Mouse (Mus musculus): Measurements from ENCODE around the gene Bag1. TPM values are rescaled to one million over a fixed set of nuclear protein-coding genes. Genes with fewer than 3 reads are reported as not detected.

Gene Bag1
- polyA plus RNA-seq, 1 experiment from 2014 or later, result 248 TPM

DNA sequence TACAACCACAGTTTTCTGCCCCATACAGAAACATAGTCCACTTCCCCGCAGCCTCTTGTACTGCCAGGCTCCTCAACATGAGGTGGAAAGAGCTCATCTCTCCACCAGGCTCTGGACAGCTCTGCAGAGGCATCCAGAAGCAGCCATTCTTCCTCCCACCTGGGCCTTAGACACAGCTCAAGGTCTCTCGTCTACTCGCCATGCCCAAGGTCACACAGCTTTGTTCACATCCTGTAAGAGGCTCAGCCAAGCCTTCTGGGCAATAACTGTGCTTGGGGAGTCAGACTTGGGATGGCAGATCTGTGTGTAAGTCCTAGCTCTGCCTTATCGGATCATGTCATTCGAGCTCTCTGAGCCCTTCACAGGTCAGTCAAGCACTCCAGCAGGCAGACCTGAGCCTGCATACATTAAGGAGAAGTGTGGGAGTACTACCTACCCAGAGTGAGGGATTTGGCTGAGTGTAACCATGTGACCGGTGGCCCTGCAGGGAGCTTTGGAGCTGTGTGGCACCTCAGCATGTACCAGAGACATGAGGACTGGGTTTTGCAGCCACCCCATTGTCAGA is 24.9 kb downstream of the Bag1 start:
- ATAC-seq (ENCODE audit: low FRiP score, low TSS enrichment), result peak; percentile 71; the same call in 1 of the 2 replicates
- H3K36me3 ChIP-seq (ENCODE audit: control insufficient read depth, insufficient read depth, low read length), result no peaks in the 10 kb centered on the region
- 51% methylated on average over 6 of the region's 6 CpGs for WGBS
- no peak overlapping the region for H3K4me2 ChIP-seq (replicated peaks; ENCODE audit: low read depth, low read length)
- H3K27ac ChIP-seq (ENCODE audit: low read depth, low read length), result no peak overlapping the region
- H3K4me3 ChIP-seq (ENCODE audit: low read length), result no peak overlapping the region
- no peaks in the 10 kb centered on the region for H3K4me1 ChIP-seq (ENCODE audit: control insufficient read depth, insufficient read depth, low read length)
- no peaks in the 10 kb centered on the region for H3K9me3 ChIP-seq (ENCODE audit: control insufficient read depth, low read length)
- H3K9ac ChIP-seq (ENCODE audit: low read depth, low read length), result no peak overlapping the region
- H3K27me3 ChIP-seq (ENCODE audit: control insufficient read depth, insufficient read depth, low read length), result no peaks in the 10 kb centered on the region

DNA sequence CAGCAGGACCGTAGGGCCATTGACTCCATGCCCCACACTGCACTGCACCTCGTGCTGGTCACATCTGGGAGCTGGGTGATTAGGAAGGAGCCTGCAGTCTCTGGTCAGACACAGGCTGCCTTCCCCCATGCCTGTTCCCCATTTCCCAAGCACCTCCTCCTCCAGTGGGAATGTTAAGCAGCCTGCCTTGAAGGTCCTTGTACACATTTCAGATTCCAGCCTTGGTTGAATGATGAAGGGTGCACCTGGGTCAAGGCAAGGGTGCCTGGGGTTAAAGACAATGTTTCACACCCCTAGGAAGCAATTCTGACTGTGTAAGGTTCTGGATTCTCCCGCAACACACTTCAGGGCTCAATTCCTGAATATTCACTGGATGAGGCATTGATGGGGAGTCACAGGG is 26.8 kb downstream of the Bag1 start:
- H3K4me2 ChIP-seq (replicated peaks; ENCODE audit: low read depth, low read length), result no peak overlapping the region
- no peak for ATAC-seq (ENCODE audit: low FRiP score, low TSS enrichment)
- no peak overlapping the region for H3K4me3 ChIP-seq (ENCODE audit: low read length)
- no peaks in the 10 kb centered on the region for H3K36me3 ChIP-seq (ENCODE audit: control insufficient read depth, insufficient read depth, low read length)
- no peak overlapping the region for H3K27ac ChIP-seq (ENCODE audit: low read depth, low read length)
- H3K9me3 ChIP-seq (ENCODE audit: control insufficient read depth, low read length), result no peaks in the 10 kb centered on the region
- H3K9ac ChIP-seq (ENCODE audit: low read depth, low read length), result no peak overlapping the region
- no peaks in the 10 kb centered on the region for H3K27me3 ChIP-seq (ENCODE audit: control insufficient read depth, insufficient read depth, low read length)
- WGBS, result 61% methylated on average over 3 of the region's 3 CpGs
- H3K4me1 ChIP-seq (ENCODE audit: control insufficient read depth, insufficient read depth, low read length), result no peaks in the 10 kb centered on the region

DNA sequence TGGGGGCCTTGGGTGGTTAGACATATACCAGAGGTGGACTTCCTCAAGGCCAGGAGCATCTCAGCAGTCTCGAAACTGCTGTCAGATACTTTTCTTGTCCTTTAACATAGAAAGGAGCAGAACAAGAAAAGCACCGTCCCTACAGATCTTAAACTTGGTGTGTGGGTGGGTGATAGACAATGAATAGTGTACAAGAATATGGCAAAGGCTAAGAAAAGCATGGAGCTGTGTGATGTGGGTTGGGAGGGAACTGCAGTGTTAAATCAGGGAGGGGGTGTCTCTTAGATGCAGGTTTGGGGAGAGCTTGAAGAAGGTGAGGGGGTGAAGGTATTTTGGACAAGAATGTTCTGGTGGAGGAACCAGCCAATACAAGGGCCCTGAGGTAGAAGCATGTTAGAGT is 27.5 kb downstream of the Bag1 start:
- 78% methylated on average over 2 of the region's 2 CpGs for WGBS

DNA sequence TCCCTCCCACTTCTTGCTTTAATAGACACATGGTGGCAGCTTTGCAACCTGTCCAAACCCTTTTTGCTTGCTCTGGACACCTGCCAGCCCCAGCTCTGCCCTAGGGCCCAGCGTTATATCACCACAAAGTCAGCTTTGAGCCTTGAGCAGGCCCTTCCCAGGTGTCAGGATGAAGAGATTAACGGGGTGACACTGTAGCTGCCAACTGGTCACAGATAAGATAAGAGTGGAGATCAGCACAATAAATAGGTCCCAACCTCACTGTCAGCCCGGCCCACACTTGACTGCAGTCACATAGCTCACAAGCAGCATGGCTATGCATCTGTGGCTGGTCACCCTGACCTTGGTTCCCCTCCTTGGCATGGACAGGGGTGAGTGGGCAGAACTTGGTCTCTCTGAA is 28.3 kb downstream of the Bag1 start, which contains the start of gene Spink4:
Gene Spink4, plus strand, starts transcription at position 268 of the 400 bp plus-strand sequence.
- no peak within 1 kb of the TSS for H3K9ac ChIP-seq (ENCODE audit: low read depth, low read length)
- 44% methylated on average over 3 of the region's 3 CpGs for WGBS
- H3K4me3 ChIP-seq (ENCODE audit: low read length), result no peak within 1 kb of the TSS
- no peaks in the 10 kb centered on the region for H3K36me3 ChIP-seq (ENCODE audit: control insufficient read depth, insufficient read depth, low read length)
- no peak within 1 kb of the TSS for H3K4me2 ChIP-seq (replicated peaks; ENCODE audit: low read depth, low read length)
- no peaks in the 10 kb centered on the region for H3K9me3 ChIP-seq (ENCODE audit: control insufficient read depth, low read length)
- H3K4me1 ChIP-seq (ENCODE audit: control insufficient read depth, insufficient read depth, low read length), result no peaks in the 10 kb centered on the region
- ATAC-seq (ENCODE audit: low FRiP score, low TSS enrichment), result no peak
- H3K27ac ChIP-seq (ENCODE audit: low read depth, low read length), result no peak within 1 kb of the TSS
- H3K27me3 ChIP-seq (ENCODE audit: control insufficient read depth, insufficient read depth, low read length), result no peaks in the 10 kb centered on the region

More for the DNA sequence above, 27.5 kb downstream of the Bag1 start:
- Histone ChIP-seq H3K9ac (ENCODE audit: low read depth, low read length) (no peak overlapping the region), H3K4me2 (replicated peaks; ENCODE audit: low read depth, low read length) (no peak overlapping the region), H3K9me3 (ENCODE audit: control insufficient read depth, low read length) (no peaks in the 10 kb centered on the region), H3K4me3 (ENCODE audit: low read length) (no peak overlapping the region), H3K27me3 (ENCODE audit: control insufficient read depth, insufficient read depth, low read length) (no peaks in the 10 kb centered on the region), H3K27ac (ENCODE audit: low read depth, low read length) (no peak overlapping the region), H3K36me3 (ENCODE audit: control insufficient read depth, insufficient read depth, low read length) (no peaks in the 10 kb centered on the region), H3K4me1 (ENCODE audit: control insufficient read depth, insufficient read depth, low read length) (no peaks in the 10 kb centered on the region)
- no peak for ATAC-seq (ENCODE audit: low FRiP score, low TSS enrichment)

DNA sequence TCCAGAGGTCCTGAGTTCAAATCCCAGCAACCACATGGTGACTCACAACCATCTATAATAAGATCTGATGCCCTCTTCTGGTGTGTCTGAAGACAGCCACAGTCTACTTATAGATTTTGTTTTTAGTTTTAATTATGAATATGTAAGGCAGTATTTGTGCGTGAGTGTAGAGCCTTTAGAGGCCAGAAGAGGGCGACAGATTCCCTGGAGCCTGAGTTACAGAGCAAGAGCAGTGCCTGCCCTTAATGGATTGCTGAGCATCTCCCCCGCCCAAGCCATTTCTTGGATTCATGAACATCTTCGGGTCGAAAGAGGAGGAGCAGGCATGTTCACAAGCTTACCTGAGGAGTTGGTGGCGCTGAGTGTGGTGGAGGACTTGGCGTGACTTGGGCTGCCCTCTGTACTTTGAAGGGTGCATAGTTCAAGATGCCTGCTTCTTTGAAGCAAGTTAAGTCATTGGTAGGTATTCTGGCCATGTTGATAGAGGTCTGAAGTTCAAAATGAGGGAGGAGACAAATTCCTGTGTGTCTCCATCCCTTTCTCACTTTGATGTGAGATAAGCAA is 31.4 kb downstream of the Bag1 start:
- Histone ChIP-seq H3K9me3 (ENCODE audit: control insufficient read depth, low read length) (no peaks in the 10 kb centered on the region), H3K36me3 (ENCODE audit: control insufficient read depth, insufficient read depth, low read length) (no peaks in the 10 kb centered on the region), H3K9ac (ENCODE audit: low read depth, low read length) (no peak overlapping the region), H3K27me3 (ENCODE audit: control insufficient read depth, insufficient read depth, low read length) (no peaks in the 10 kb centered on the region), H3K4me2 (replicated peaks; ENCODE audit: low read depth, low read length) (no peak overlapping the region), H3K4me1 (ENCODE audit: control insufficient read depth, insufficient read depth, low read length) (no peaks in the 10 kb centered on the region), H3K27ac (ENCODE audit: low read depth, low read length) (no peak overlapping the region), H3K4me3 (ENCODE audit: low read length) (no peak overlapping the region)
- 89% methylated on average over 7 of the region's 7 CpGs for WGBS
- no peak for ATAC-seq (ENCODE audit: low FRiP score, low TSS enrichment)

DNA sequence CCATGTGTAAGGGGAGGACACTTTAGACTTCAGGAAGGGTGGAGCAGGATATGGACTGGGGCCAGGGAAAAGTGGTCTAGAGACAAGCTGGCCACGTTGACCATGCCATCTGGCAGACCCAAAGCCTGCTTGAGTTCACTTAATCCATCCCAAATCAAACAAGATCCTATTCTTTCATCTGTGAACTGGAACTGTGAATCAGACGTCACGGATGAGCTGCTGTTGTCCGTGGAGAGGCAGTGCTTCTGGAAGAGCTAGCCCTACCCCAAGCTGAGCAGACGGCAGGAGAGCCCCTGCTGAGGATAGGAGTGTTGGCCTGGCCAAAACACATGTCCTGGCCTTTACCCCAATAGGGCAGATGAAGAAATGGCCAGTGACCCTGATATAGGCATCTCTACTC is 32.1 kb downstream of the Bag1 start:
- Histone ChIP-seq H3K4me1 (ENCODE audit: control insufficient read depth, insufficient read depth, low read length) (no peaks in the 10 kb centered on the region), H3K4me3 (ENCODE audit: low read length) (no peak overlapping the region), H3K9ac (ENCODE audit: low read depth, low read length) (no peak overlapping the region), H3K27me3 (ENCODE audit: control insufficient read depth, insufficient read depth, low read length) (no peaks in the 10 kb centered on the region), H3K36me3 (ENCODE audit: control insufficient read depth, insufficient read depth, low read length) (no peaks in the 10 kb centered on the region), H3K27ac (ENCODE audit: low read depth, low read length) (no peak overlapping the region), H3K4me2 (replicated peaks; ENCODE audit: low read depth, low read length) (no peak overlapping the region), H3K9me3 (ENCODE audit: control insufficient read depth, low read length) (no peaks in the 10 kb centered on the region)
- 0 out of 2 replicates have a peak, but pooled peaks have one; percentile 46 for ATAC-seq (ENCODE audit: low FRiP score, low TSS enrichment)
- WGBS, result 41% methylated on average over 5 of the region's 5 CpGs

DNA sequence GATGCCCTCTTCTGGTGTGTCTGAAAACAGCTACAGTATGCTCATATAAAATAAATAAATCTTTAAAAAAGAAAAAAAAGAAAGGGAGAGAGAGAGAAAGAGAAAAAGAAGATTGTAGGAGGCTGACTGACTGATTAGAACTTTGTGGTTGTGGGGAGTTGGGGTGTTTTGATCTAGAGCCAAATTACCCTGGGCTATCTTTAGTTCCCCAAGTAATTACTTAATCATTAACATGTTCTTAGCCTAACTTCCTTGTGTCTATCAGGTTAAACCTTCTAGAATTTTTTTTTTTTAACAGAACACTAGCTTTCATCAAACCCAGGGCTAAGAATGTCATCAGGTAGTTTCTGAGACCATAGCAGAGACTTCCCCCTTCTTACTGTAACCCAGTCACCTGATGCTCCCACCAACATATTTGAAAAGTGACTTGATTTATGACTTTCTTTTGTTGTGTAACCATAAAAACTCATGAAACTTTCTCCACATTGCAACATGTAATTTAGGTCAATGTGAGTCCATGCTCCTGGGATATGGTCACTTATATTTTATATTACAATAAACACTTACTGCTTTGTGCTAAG is 33.7 kb downstream of the Bag1 start:
- no peak for ATAC-seq (ENCODE audit: low FRiP score, low TSS enrichment)
- Histone ChIP-seq H3K4me3 (ENCODE audit: low read length) (no peak overlapping the region), H3K27ac (ENCODE audit: low read depth, low read length) (no peak overlapping the region), H3K4me1 (ENCODE audit: control insufficient read depth, insufficient read depth, low read length) (no peaks in the 10 kb centered on the region), H3K9ac (ENCODE audit: low read depth, low read length) (no peak overlapping the region), H3K4me2 (replicated peaks; ENCODE audit: low read depth, low read length) (no peak overlapping the region), H3K9me3 (ENCODE audit: control insufficient read depth, low read length) (no peaks in the 10 kb centered on the region), H3K36me3 (ENCODE audit: control insufficient read depth, insufficient read depth, low read length) (no peaks in the 10 kb centered on the region), H3K27me3 (ENCODE audit: control insufficient read depth, insufficient read depth, low read length) (no peaks in the 10 kb centered on the region)

DNA sequence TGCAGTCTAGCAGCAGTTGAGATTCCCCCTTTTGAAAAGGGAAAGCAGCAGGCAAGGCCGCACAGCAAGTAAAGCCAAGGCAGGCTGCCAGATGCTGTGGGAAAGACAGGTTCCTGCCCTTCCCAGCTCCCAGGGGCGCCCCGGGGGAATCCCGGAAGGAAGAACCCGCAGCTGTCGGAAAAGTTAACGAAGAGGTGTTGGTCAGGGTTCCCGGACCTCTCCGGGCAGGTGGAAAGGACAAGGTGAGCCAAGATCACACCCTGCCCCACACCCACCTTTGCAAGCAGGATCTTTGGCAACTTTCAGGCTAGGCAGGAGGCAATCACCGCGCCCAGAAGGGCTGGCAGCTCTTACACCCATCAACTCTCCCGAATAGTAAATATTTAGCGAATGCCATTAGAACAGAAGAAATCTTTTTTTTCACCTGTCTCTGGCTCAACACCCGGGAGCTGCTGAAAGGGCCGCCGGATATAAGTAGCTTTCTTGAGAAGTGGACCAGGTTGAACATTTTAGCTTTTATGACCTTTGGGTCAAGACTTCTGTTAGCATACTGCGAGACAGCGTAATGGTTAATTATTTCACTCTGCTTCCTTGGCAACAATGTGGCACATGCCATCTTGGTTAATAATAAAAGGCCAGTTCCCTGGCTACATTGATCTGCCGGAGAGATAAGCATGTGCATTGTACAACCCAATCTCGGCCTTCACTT is 39.7 kb downstream of the Bag1 start:
- Histone ChIP-seq H3K36me3 (ENCODE audit: control insufficient read depth, insufficient read depth, low read length) (no peaks in the 10 kb centered on the region), H3K9me3 (ENCODE audit: control insufficient read depth, low read length) (no peaks in the 10 kb centered on the region), H3K4me3 (ENCODE audit: low read length) (peak overlapping the region; percentile 0), H3K4me2 (replicated peaks; ENCODE audit: low read depth, low read length) (peak overlapping the region; percentile 18; the same call in 1 of the 2 replicates), H3K9ac (ENCODE audit: low read depth, low read length) (no peak overlapping the region; the same call in 1 of the 2 replicates), H3K27me3 (ENCODE audit: control insufficient read depth, insufficient read depth, low read length) (no peaks in the 10 kb centered on the region), H3K4me1 (ENCODE audit: control insufficient read depth, insufficient read depth, low read length) (no peaks in the 10 kb centered on the region), H3K27ac (ENCODE audit: low read depth, low read length) (peak overlapping the region; percentile 88)
- 0 out of 2 replicates have a peak, but pooled peaks have one; percentile 36 for ATAC-seq (ENCODE audit: low FRiP score, low TSS enrichment)
- 43% methylated on average over 20 of the region's 20 CpGs for WGBS

DNA sequence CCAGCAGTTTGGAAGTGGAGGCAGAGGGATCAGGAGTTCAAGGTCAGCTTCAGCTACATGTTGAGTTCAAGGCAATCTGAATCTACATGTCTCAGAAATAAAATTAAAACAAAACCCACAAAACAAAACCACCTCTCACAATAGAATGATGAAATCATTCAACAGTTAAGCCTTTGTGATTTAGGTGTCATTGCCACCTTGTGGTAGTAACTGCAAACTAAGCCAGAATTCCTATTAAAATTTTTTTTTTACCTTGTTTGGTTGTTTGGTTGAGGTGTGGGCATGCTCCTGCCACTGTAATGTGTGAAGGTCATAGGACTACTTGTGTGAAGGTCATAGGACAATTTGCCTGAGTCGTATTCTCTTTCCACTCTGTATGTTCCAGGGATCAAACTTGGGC is 41.8 kb downstream of the Bag1 start:
- Histone ChIP-seq H3K27ac (ENCODE audit: low read depth, low read length) (no peak overlapping the region), H3K36me3 (ENCODE audit: control insufficient read depth, insufficient read depth, low read length) (no peaks in the 10 kb centered on the region), H3K9ac (ENCODE audit: low read depth, low read length) (no peak overlapping the region), H3K27me3 (ENCODE audit: control insufficient read depth, insufficient read depth, low read length) (no peaks in the 10 kb centered on the region), H3K4me3 (ENCODE audit: low read length) (no peak overlapping the region), H3K4me2 (replicated peaks; ENCODE audit: low read depth, low read length) (no peak overlapping the region), H3K9me3 (ENCODE audit: control insufficient read depth, low read length) (no peaks in the 10 kb centered on the region), H3K4me1 (ENCODE audit: control insufficient read depth, insufficient read depth, low read length) (no peaks in the 10 kb centered on the region)
- 56% methylated on average over 1 of the region's 1 CpGs for WGBS
- ATAC-seq (ENCODE audit: low FRiP score, low TSS enrichment), result no peak
